ENCODE assay signal across 9 mouse cellular contexts in the genomic region with DNA sequence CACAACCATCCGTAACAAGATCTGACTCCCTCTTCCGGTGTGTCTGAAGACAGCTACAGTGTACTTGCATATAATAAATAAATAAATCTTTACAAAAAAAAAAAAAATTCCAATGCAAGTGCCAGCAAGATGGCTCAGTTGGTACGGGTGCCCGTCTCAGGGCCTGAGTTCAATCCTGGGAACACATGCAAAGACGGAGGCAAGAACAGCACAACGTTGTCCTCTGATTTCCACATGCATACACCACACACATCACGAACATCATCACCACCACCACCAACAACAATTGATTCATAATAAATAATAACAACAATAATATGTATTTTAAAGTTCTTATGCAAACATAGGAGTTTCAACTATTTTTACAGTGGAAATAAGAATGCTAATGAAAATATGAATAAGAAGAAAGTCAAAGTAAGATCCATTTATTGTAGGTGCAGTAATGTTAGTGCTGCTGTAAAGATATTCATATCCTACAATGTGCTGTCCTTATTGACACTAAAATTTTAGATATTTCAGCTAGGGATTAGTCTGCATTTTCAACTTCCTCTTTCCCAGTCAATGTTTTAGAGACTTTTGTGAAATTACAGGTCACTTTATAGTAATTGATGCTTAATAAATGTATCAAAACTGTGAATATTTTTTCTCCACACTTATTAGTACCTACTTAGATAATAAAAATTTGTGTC. TPM values are rescaled to one million over a fixed set of nuclear protein-coding genes. Genes with fewer than 3 reads are reported as not detected.
DNase-seq lines count a peak whose midpoint lies in the region; ATAC-seq and TF ChIP-seq lines count a peak whose summit lies in the region.
"Had no signal": no experiment of that assay in that cellular context is flagged by ENCODE, and none has a peak within 500 bp of the region (broad histone marks: within the 10 kb centered on the region; RNA-seq: fewer than 3 reads in every experiment).

No protein-coding gene starts in this region.

- H3K9ac ChIP-seq in heart, embryonic 13.5 days, result no peak overlapping the region
- no peak overlapping the region; the same call in 1 of the 2 replicates for H3K9ac ChIP-seq in CH12.LX (ENCODE audit: insufficient read depth, low read depth)
- H3K9ac ChIP-seq in heart, embryonic 16.5 days (ENCODE audit: low read length), result no peak overlapping the region
- no peak overlapping the region for H3K9ac ChIP-seq in midbrain, embryonic 11.5 days (ENCODE audit: low read length)

- H3K9me3 ChIP-seq in heart, embryonic 13.5 days, result no peaks in the 10 kb centered on the region
- no peaks in the 10 kb centered on the region for H3K9me3 ChIP-seq in CH12.LX (replicated peaks; ENCODE audit: low read length)
- no peaks in the 10 kb centered on the region for H3K9me3 ChIP-seq in heart, embryonic 16.5 days (replicated peaks; ENCODE audit: control insufficient read depth, low read length)
- no peaks in the 10 kb centered on the region for H3K9me3 ChIP-seq in midbrain, embryonic 11.5 days (ENCODE audit: control insufficient read depth, low read length)

- H3K27ac ChIP-seq in heart, embryonic 13.5 days (replicated peaks), result no peak overlapping the region
- no peak overlapping the region for H3K27ac ChIP-seq in CH12.LX (ENCODE audit: insufficient read depth, low read depth)
- no peak overlapping the region for H3K27ac ChIP-seq in heart, embryonic 16.5 days (ENCODE audit: low read length)
- no peak overlapping the region for H3K27ac ChIP-seq in midbrain, embryonic 11.5 days (ENCODE audit: low read depth, low read length)

- peak overlapping the region; percentile 85 for H3K4me3 ChIP-seq in heart, embryonic 13.5 days
- no peak overlapping the region for H3K4me3 ChIP-seq in CH12.LX (replicated peaks in 1 of 3; ENCODE audit: low read depth in 2 of 3, low read length in 2 of 3, poor library complexity in 1 of 3)
- 0 out of 2 replicates have a peak overlapping the region, but pooled peaks have one; percentile 12 for H3K4me3 ChIP-seq in heart, embryonic 16.5 days (ENCODE audit: low read length)
- H3K4me3 ChIP-seq in midbrain, embryonic 11.5 days (ENCODE audit: low read depth, low read length), result no peak overlapping the region

- dilution Hi-C loops in CH12.LX (cut with MboI; ENCODE audit: extremely low pct_ligation_motif_present, extremely low pct_unique_long_range_greater_than_20kb, low sequenced_read_pairs), result no loop called here

- in situ Hi-C loops in CH12.LX (cut with MboI; ENCODE audit: low pct_ligation_motif_present, low pct_unique_long_range_greater_than_20kb, low sequenced_read_pairs), result loop anchor here (10.0 to 25.0 kb wide), 4 partner anchors 88 to 262 kb away; no protein-coding TSS in a partner anchor

- H3K4me2 ChIP-seq in heart, embryonic 13.5 days, result peak overlapping the region; percentile 75
- peak overlapping the region; percentile 68 for H3K4me2 ChIP-seq in CH12.LX (ENCODE audit: insufficient read depth, low read depth, poor library complexity, severe bottlenecking)
- H3K4me2 ChIP-seq in heart, embryonic 16.5 days (ENCODE audit: low read depth, low read length), result peak overlapping the region; percentile 47
- peak overlapping the region; percentile 70; the same call in 1 of the 2 replicates for H3K4me2 ChIP-seq in midbrain, embryonic 11.5 days

- TF ChIP-seq RAD21 in CH12.LX (IDR thresholded peaks at IDR 0.05; ENCODE audit: low read depth, low read length), result no peak

- no peaks in the 10 kb centered on the region for H3K27me3 ChIP-seq in heart, embryonic 13.5 days (replicated peaks)
- H3K27me3 ChIP-seq in CH12.LX (replicated peaks), result no peaks in the 10 kb centered on the region
- no peaks in the 10 kb centered on the region for H3K27me3 ChIP-seq in heart, embryonic 16.5 days (ENCODE audit: control insufficient read depth, insufficient read depth, low read length)
- no peaks in the 10 kb centered on the region for H3K27me3 ChIP-seq in midbrain, embryonic 11.5 days (ENCODE audit: control insufficient read depth, insufficient read depth, low read length)
- H3K27me3 ChIP-seq: Patski had no signal

- intact Hi-C loops in heart, postnatal 36 days (cut with DNase I), result loop anchor here (5.0 kb wide), 3 partner anchors 64 to 264 kb away; no protein-coding TSS in a partner anchor
- intact Hi-C loops in left cerebral cortex, postnatal 4 days (cut with DNase I), result loop anchor here (5.0 to 10.0 kb wide), 3 partner anchors 52 to 114 kb away; no protein-coding TSS in a partner anchor

- 70% methylated on average over 7 of the region's 7 CpGs for WGBS in heart, embryonic 13.5 days
- 69% methylated on average over 7 of the region's 7 CpGs for WGBS in heart, embryonic 16.5 days
- WGBS in midbrain, embryonic 11.5 days, result 74% methylated on average over 7 of the region's 7 CpGs

- no peak for TF ChIP-seq POLR2A in CH12.LX (IDR thresholded peaks at IDR 0.05; ENCODE audit: low read depth, low read length)

- DNase-seq in heart, postnatal 36 days, result no peak
- DNase-seq in CH12.LX (ENCODE audit: extremely low read depth), result no peak
- DNase-seq in midbrain, embryonic 11.5 days (ENCODE audit: low spot score, missing footprints), result peak; percentile 74
- no peak for DNase-seq in right cerebral cortex, postnatal 4 days
- DNase-seq in left cerebral cortex, postnatal 4 days, result no peak
- no peak for DNase-seq in layer of hippocampus, adult 8-10 months (ENCODE audit: low spot score in 2 of 2)

- H3K4me1 ChIP-seq in heart, embryonic 13.5 days, result peaks cover 48% of the 10 kb centered on the region
- peaks cover 5 to 41% of the 10 kb centered on the region in 2 experiments; a peak in 3 of 4 replicates for H3K4me1 ChIP-seq in CH12.LX (ENCODE audit: control insufficient read depth in 1 of 2, insufficient read depth in 2 of 2)
- peaks cover 31% of the 10 kb centered on the region for H3K4me1 ChIP-seq in heart, embryonic 16.5 days (ENCODE audit: control insufficient read depth, insufficient read depth, low read length)
- H3K4me1 ChIP-seq in midbrain, embryonic 11.5 days (ENCODE audit: control insufficient read depth, insufficient read depth, low read length), result peaks cover 37% of the 10 kb centered on the region

- no peak for TF ChIP-seq EP300 in CH12.LX (IDR thresholded peaks at IDR 0.05; ENCODE audit: low read length)

- H3K79me2 ChIP-seq in CH12.LX (replicated peaks; ENCODE audit: control insufficient read depth, extremely low read depth, insufficient read depth, poor library complexity, severe bottlenecking), result peaks cover 58% of the 10 kb centered on the region

- no peak for ATAC-seq in heart, embryonic 13.5 days (ENCODE audit: extremely low read depth, insufficient number of reproducible peaks, low FRiP score, low TSS enrichment)
- ATAC-seq in heart, embryonic 16.5 days (replicated peaks; ENCODE audit: extremely low read depth, insufficient read depth, low FRiP score), result no peak
- ATAC-seq in midbrain, embryonic 11.5 days (ENCODE audit: low FRiP score), result no peak
- ATAC-seq: Patski had no signal

- TF ChIP-seq CTCF in CH12.LX (conservative IDR thresholded peaks at IDR 0.05 in 1 of 2, IDR thresholded peaks at IDR 0.05 in 1 of 2; ENCODE audit: low read depth in 2 of 2, low read length in 2 of 2), result no peak

- no peaks in the 10 kb centered on the region for H3K36me3 ChIP-seq in heart, embryonic 13.5 days
- peaks cover 0 to under 1% of the 10 kb centered on the region in 2 experiments for H3K36me3 ChIP-seq in CH12.LX (replicated peaks in 1 of 2; ENCODE audit: control insufficient read depth in 1 of 2, insufficient read depth in 1 of 2, low read length in 1 of 2)
- no peaks in the 10 kb centered on the region for H3K36me3 ChIP-seq in heart, embryonic 16.5 days (ENCODE audit: control insufficient read depth, insufficient read depth)
- H3K36me3 ChIP-seq in midbrain, embryonic 11.5 days (ENCODE audit: control insufficient read depth, insufficient read depth, low read length), result no peaks in the 10 kb centered on the region

TF ChIP-seq in CH12.LX, 34 proteins besides CTCF, POLR2A, EP300 and RAD21:
- TF ChIP-seq SMC3 (IDR thresholded peaks at IDR 0.05; ENCODE audit: low read depth, low read length) (no peak), MAX (IDR thresholded peaks at IDR 0.05; ENCODE audit: low read length) (no peak), BHLHE40 (IDR thresholded peaks at IDR 0.05; ENCODE audit: low read depth, low read length) (no peak), MAFK (IDR thresholded peaks at IDR 0.05; ENCODE audit: insufficient replicate concordance, low read length) (no peak), E2F4 (IDR thresholded peaks at IDR 0.05; ENCODE audit: insufficient replicate concordance, low read depth, low read length) (no peak), ELF1 (IDR thresholded peaks at IDR 0.05; ENCODE audit: low read depth, low read length) (no peak), MXI1 (IDR thresholded peaks at IDR 0.05; ENCODE audit: low read depth, low read length) (no peak), GABPA (IDR thresholded peaks at IDR 0.05; ENCODE audit: insufficient replicate concordance, low read depth, low read length) (no peak), USF2 (conservative IDR thresholded peaks at IDR 0.05; ENCODE audit: low read depth, low read length) (no peak)

RNA-seq across cellular contexts. Expression of a gene that starts 2.4 kb away (rescaled TPM):
- polyA plus RNA-seq in heart, embryonic 13.5 days (2015; fragmentation: Nextera tagmentation; extraction: Ambion mirVana), result 15.0 and 15.5 TPM in 2 replicates
- total RNA-seq in heart, postnatal 36 days (2021), result 10 to 100 TPM; 14.3 to 16.8 TPM
- total RNA-seq in CH12.LX (2012; rRNA removed) (26.4 and 28.5 TPM in 2 replicates), CH12.LX (2014; rRNA removed) (51.3 and 53.9 TPM in 2 replicates)
- polyA plus RNA-seq in CH12.LX (2012; ENCODE audit: insufficient read length, low read depth), result 20.0 and 23.4 TPM in 2 replicates
- 14.9 and 16.7 TPM in 2 replicates for polyA plus RNA-seq in heart, embryonic 16.5 days (2015; fragmentation: Nextera tagmentation; extraction: Ambion mirVana)
- 36.8 and 40.3 TPM in 2 replicates for polyA plus RNA-seq in midbrain, embryonic 11.5 days (2014; fragmentation: Nextera tagmentation; extraction: Ambion mirVana)
- 100 to 1,000 TPM; 102 to 106 TPM for total RNA-seq in left cerebral cortex, postnatal 4 days (2021)
- 100 to 1,000 TPM; 169 to 201 (median 193) TPM for total RNA-seq in layer of hippocampus, adult 8-10 months (2022)

Comparison
In these comparisons a context has a peak if more than half of its experiments do, and no peak if none do; other contexts are left out.
1. H3K4me3 ChIP-seq: peak in heart, embryonic 13.5 days (single experiment) and heart, embryonic 16.5 days (single experiment); none in CH12.LX (0 of 3) and midbrain, embryonic 11.5 days (single experiment).
2. Peak in every context shown above with its lines, with median percentiles within 50 percentile points of each other: H3K4me2 ChIP-seq.